Mouse (Mus musculus) C2C12 (cell line): ENCODE data around the gene Fgd3. TPM values are rescaled to one million over a fixed set of nuclear protein-coding genes. Genes with fewer than 3 reads are reported as not detected.

ENCODE experiments used
- H3K27me3 ChIP-seq: one replicate; pipeline ENCODE4 v1.6.1; 2011; ENCODE audit not compliant: control insufficient read depth, insufficient read depth, insufficient read length
- H3K36me3 ChIP-seq: one replicate; pipeline ENCODE4 v1.6.1; 2011; ENCODE audit not compliant: control insufficient read depth, insufficient read depth
- H3K4me3 ChIP-seq: one replicate; pipeline ENCODE4 v1.5.1; 2011; ENCODE audit warnings: mild to moderate bottlenecking, control low read depth; ENCODE audit not compliant: poor library complexity, insufficient read depth, severe bottlenecking
- H3K79me2 ChIP-seq: one replicate; pipeline ENCODE4 v1.6.1; 2011; ENCODE audit not compliant: control insufficient read depth, insufficient read depth
- H3K79me3 ChIP-seq: one replicate; pipeline ENCODE4 v1.6.1; 2011; ENCODE audit warnings: low read depth, control low read depth
- H3ac ChIP-seq: one replicate; pipeline ENCODE3; 2011; ENCODE audit warnings: low read depth; ENCODE audit not compliant: control insufficient read depth, insufficient read length
- CEBPB ChIP-seq: IDR thresholded peaks from one replicate; pipeline ENCODE4 v1.6.1; 2011; ENCODE audit warnings: low read depth, mild to moderate bottlenecking, control low read depth, moderate library complexity
- CTCF ChIP-seq: IDR thresholded peaks from one replicate; pipeline ENCODE4 v1.5.1; 2011; ENCODE audit not compliant: control insufficient read depth, insufficient read depth, insufficient read length
- FOSL1 ChIP-seq: IDR thresholded peaks from one replicate; pipeline ENCODE4 v1.8.0; 2011; ENCODE audit warnings: mild to moderate bottlenecking, low read length; ENCODE audit not compliant: poor library complexity, insufficient read depth, severe bottlenecking
- MAX ChIP-seq: IDR thresholded peaks from one replicate; pipeline ENCODE4 v1.6.1; 2011; ENCODE audit warnings: mild to moderate bottlenecking, control low read depth
- MYOD1 ChIP-seq: IDR thresholded peaks from one replicate; pipeline ENCODE4 v1.6.1; 2011; ENCODE audit warnings: low read depth; ENCODE audit not compliant: control insufficient read depth, insufficient read length
- MYOG ChIP-seq: IDR thresholded peaks from one replicate; pipeline ENCODE4 v1.6.1; 2011; ENCODE audit not compliant: control insufficient read depth, insufficient read length; ENCODE audit errors: extremely low read depth
- USF1 ChIP-seq: IDR thresholded peaks from one replicate; pipeline ENCODE4 v1.6.1; 2011; ENCODE audit warnings: low read depth, mild to moderate bottlenecking, control low read depth, moderate library complexity
- polyA plus RNA-seq: library from polyadenylated mRNA; unstranded; fragments of >200 nt; fragmentation: generic; extraction: Trizol; gene quantifications from one replicate; pipeline ENCODE4 v1.2.1, GENCODE M21; 2012; ENCODE audit warnings: missing spikeins

The Fgd3 gene
- polyA plus RNA-seq, 1 experiment, result 44.8 TPM

GRCm38 (mm10) chr13:49335077-49335982 is 15.2 kb upstream of the Fgd3 start:
- peaks cover 5% of the 10 kb centered on the region for H3K79me2 ChIP-seq
- no peak overlapping the region for H3ac ChIP-seq
- no peak for TF ChIP-seq USF1
- no peak for TF ChIP-seq MYOG
- no peaks in the 10 kb centered on the region for H3K79me3 ChIP-seq
- H3K4me3 ChIP-seq, result no peak overlapping the region
- H3K36me3 ChIP-seq, result no peaks in the 10 kb centered on the region
- H3K27me3 ChIP-seq, result no peaks in the 10 kb centered on the region

DNA sequence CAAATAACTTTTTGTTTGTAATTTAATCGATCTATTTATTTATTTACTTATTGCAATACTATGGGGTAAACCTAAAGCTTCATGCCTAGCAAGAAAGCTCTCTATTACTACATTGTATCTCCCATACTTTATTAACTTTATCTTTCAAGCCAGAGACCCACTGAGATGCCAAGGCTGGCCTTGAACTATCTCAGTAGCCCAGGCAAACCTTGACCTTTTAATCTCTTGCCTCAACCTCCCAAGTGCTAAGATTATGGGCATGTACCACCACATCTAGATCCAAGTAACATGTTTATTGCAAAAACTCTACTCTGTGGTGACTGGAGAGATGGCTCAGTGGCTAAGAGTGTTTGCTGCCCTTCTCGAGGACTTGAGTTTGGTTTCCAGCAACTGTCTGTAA is 13.1 kb upstream of the Fgd3 start:
- Histone ChIP-seq H3K79me3 (no peaks in the 10 kb centered on the region), H3K79me2 (no peaks in the 10 kb centered on the region), H3ac (no peak overlapping the region), H3K36me3 (no peaks in the 10 kb centered on the region), H3K27me3 (no peaks in the 10 kb centered on the region), H3K4me3 (no peak overlapping the region)
- TF ChIP-seq USF1, result no peak
- TF ChIP-seq CEBPB, result no peak
- no peak for TF ChIP-seq MYOD1
- no peak for TF ChIP-seq CTCF
- TF ChIP-seq FOSL1, result no peak
- TF ChIP-seq MYOG, result no peak
- no peak for TF ChIP-seq MAX

GRCm38 (mm10) chr13:49328101-49328500 is 8.0 kb upstream of the Fgd3 start:
- Histone ChIP-seq H3ac (no peak overlapping the region), H3K36me3 (no peaks in the 10 kb centered on the region), H3K27me3 (no peaks in the 10 kb centered on the region), H3K4me3 (no peak overlapping the region), H3K79me2 (no peaks in the 10 kb centered on the region), H3K79me3 (no peaks in the 10 kb centered on the region)
- TF ChIP-seq FOSL1 (no peak), CEBPB (no peak), MAX (no peak), MYOD1 (no peak), USF1 (no peak), MYOG (no peak), CTCF (no peak)

- H3K36me3 ChIP-seq, result no peaks in the 10 kb centered on the region
- no peaks in the 10 kb centered on the region for H3K27me3 ChIP-seq
- H3K79me3 ChIP-seq, result no peaks in the 10 kb centered on the region
- no peak overlapping the region for H3K4me3 ChIP-seq
- TF ChIP-seq MYOD1, result no peak
- TF ChIP-seq CTCF, result no peak
- no peak for TF ChIP-seq FOSL1
- TF ChIP-seq CEBPB, result no peak
- no peak for TF ChIP-seq USF1
- TF ChIP-seq MYOG, result no peak
- TF ChIP-seq MAX, result no peak
- no peaks in the 10 kb centered on the region for H3K79me2 ChIP-seq
- no peak overlapping the region for H3ac ChIP-seq
Observed at GRCm38 (mm10) chr13:49326246-49327206, 6.4 kb upstream of the Fgd3 start.

DNA sequence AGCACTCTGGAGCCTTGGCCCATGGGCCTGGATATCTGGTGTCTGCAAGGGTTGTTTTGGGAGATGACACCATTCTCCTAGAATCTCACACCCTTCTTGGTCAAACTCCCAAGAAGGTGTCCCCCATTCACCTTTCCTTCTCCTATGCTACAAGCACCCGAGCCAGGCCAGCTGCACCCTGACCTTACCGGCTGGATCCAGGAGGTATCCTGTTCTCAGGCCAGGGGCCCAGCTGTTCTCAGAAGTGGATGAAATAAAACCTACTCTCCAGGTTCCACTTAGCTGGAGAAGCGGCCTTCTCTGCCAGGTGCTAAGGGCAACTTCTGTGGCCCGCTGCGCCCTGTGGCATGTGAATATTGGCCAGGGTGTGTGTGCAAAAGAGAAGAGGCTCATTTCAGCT is 4.8 kb upstream of the Fgd3 start:
- peaks cover 1% of the 10 kb centered on the region for H3K79me3 ChIP-seq
- peaks cover 12% of the 10 kb centered on the region for H3K79me2 ChIP-seq
- no peak for TF ChIP-seq FOSL1
- TF ChIP-seq CTCF, result no peak
- no peak for TF ChIP-seq MAX
- TF ChIP-seq CEBPB, result no peak
- TF ChIP-seq USF1, result no peak
- no peak for TF ChIP-seq MYOD1
- TF ChIP-seq MYOG, result no peak
- no peaks in the 10 kb centered on the region for H3K27me3 ChIP-seq
- no peak overlapping the region for H3K4me3 ChIP-seq
- no peak overlapping the region for H3ac ChIP-seq
- H3K36me3 ChIP-seq, result no peaks in the 10 kb centered on the region
